Mouse (Mus musculus) left cerebral cortex, adult 2 months (tissue): ENCODE measurements at regions not wholly inside any gene's neighbourhood (a gene's known extent, or its start where the extent isn't known, plus 50 kb on each side); places are given as distances from the start of the nearest gene placed in this dataset.

Source experiments
- DNase-seq, 2 experiments: peaks; one replicate each; pipeline ENCODE4 v3.0.0; 2021 to 2022; ENCODE audit warnings: low spot score in 2 of 2, mixed read lengths in 1 of 2; ENCODE audit errors: extremely low spot score in 1 of 2
- H3K27ac ChIP-seq: fragments of 200-600 bp; 2 replicates; pipeline ENCODE4 v1.8.1; 2022
- H3K4me3 ChIP-seq: fragments of 200-600 bp; 2 replicates; pipeline ENCODE4 v1.8.1; 2022
- CTCF ChIP-seq: fragments of 200-600 bp; IDR thresholded peaks from 2 replicates; pipeline ENCODE4 v1.8.1; 2022; ENCODE audit warnings: antibody characterized with exemption, mild to moderate bottlenecking, moderate library complexity
- intact Hi-C: fragments of 180-260 bp; cut with DNase I; formaldehyde crosslinking; loops from one replicate; pipeline ENCODE4 v1.15.1; 2025

GRCm38 (mm10) chr3:66510455-66510854 is 213.8 kb upstream of the Veph1 start:
- intact Hi-C loops: no loop called here
- DNase-seq: no peak
- TF ChIP-seq CTCF: no peak
- no peak overlapping the region for H3K27ac ChIP-seq
- no peak overlapping the region for H3K4me3 ChIP-seq

- intact Hi-C loops: no loop called here
- no peak for DNase-seq
- TF ChIP-seq CTCF: no peak
- H3K27ac ChIP-seq: no peak overlapping the region
- H3K4me3 ChIP-seq: no peak overlapping the region
Observed at GRCm38 (mm10) chr3:66506125-66506524, 209.5 kb upstream of the Veph1 start.

- no peak for DNase-seq
- no peak overlapping the region for H3K27ac ChIP-seq
- intact Hi-C loops: no loop called here
- no peak overlapping the region for H3K4me3 ChIP-seq
- TF ChIP-seq CTCF: no peak
Observed at GRCm38 (mm10) chr3:66505476-66506076, 208.9 kb upstream of the Veph1 start.

GRCm38 (mm10) chr3:66504717-66505116 is 208.1 kb upstream of the Veph1 start:
- no peak for DNase-seq
- intact Hi-C loops: no loop called here

GRCm38 (mm10) chr3:66503615-66504014 is 207.0 kb upstream of the Veph1 start:
- Histone ChIP-seq H3K27ac (no peak overlapping the region), H3K4me3 (no peak overlapping the region)
- no peak for TF ChIP-seq CTCF
- DNase-seq: no peak
- intact Hi-C loops: no loop called here

More at GRCm38 (mm10) chr3:66504717-66505116, 208.1 kb upstream of the Veph1 start:
- Histone ChIP-seq H3K27ac (no peak overlapping the region), H3K4me3 (no peak overlapping the region)
- no peak for TF ChIP-seq CTCF

GRCm38 (mm10) chr3:66501865-66502264 is 205.2 kb upstream of the Veph1 start:
- TF ChIP-seq CTCF: no peak
- intact Hi-C loops: no loop called here
- DNase-seq: no peak

GRCm38 (mm10) chr3:66494442-66495113 is 197.9 kb upstream of the Veph1 start:
- TF ChIP-seq CTCF: no peak
- intact Hi-C loops: no loop called here
- Histone ChIP-seq H3K27ac (no peak overlapping the region), H3K4me3 (no peak overlapping the region)
- DNase-seq: no peak

More at GRCm38 (mm10) chr3:66501865-66502264, 205.2 kb upstream of the Veph1 start:
- Histone ChIP-seq H3K4me3 (no peak overlapping the region), H3K27ac (no peak overlapping the region)

- Histone ChIP-seq H3K27ac (no peak overlapping the region), H3K4me3 (no peak overlapping the region)
- TF ChIP-seq CTCF: no peak
- intact Hi-C loops: no loop called here
- no peak for DNase-seq
Observed at GRCm38 (mm10) chr3:66490696-66491357, 194.2 kb upstream of the Veph1 start.

GRCm38 (mm10) chr3:66488724-66489123 is 192.1 kb upstream of the Veph1 start:
- no peak for DNase-seq
- no peak for TF ChIP-seq CTCF
- Histone ChIP-seq H3K27ac (no peak overlapping the region), H3K4me3 (no peak overlapping the region)
- intact Hi-C loops: no loop called here

- no peak for TF ChIP-seq CTCF
- no peak overlapping the region for H3K27ac ChIP-seq
- intact Hi-C loops: no loop called here
- no peak overlapping the region for H3K4me3 ChIP-seq
- DNase-seq: no peak
Observed at GRCm38 (mm10) chr3:66486658-66487057, 190.0 kb upstream of the Veph1 start.

- DNase-seq: no peak
- TF ChIP-seq CTCF: no peak
- Histone ChIP-seq H3K4me3 (no peak overlapping the region), H3K27ac (no peak overlapping the region)
- intact Hi-C loops: no loop called here
Observed at GRCm38 (mm10) chr3:66486184-66486583, 189.5 kb upstream of the Veph1 start.

GRCm38 (mm10) chr3:66480718-66481117 is 184.1 kb upstream of the Veph1 start:
- Histone ChIP-seq H3K27ac (no peak overlapping the region), H3K4me3 (no peak overlapping the region)
- TF ChIP-seq CTCF: no peak
- DNase-seq: peak in 1 of 2 experiments; percentile 17
- intact Hi-C loops: no loop called here

GRCm38 (mm10) chr3:66479266-66479665 is 182.6 kb upstream of the Veph1 start:
- intact Hi-C loops: no loop called here
- Histone ChIP-seq H3K4me3 (no peak overlapping the region), H3K27ac (no peak overlapping the region)
- DNase-seq: no peak
- TF ChIP-seq CTCF: no peak
